Comparison of ENCODE assay signal across 11 mouse cellular contexts in the genomic region with DNA sequence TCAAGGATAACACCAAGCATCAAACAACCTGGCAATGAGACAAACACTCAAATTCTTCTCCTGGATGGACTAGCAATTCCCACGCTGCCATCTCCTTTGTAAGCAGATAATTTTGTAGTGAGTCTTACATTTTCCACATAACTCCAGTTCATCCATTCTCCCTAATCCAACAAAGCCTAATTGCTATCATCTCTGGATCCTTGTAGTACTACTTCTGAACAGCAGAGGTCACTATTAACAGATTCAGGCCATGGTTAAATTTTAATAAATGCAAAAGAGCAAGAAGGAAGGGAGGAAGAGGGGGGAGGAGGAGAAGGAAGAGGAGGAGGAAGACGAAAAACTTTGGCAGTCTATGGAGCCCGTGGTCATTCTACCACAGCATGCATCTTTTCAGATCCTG.
DNase-seq lines count a peak whose midpoint lies in the region; ATAC-seq and TF ChIP-seq lines count a peak whose summit lies in the region.
"Had no signal": no experiment of that assay in that cellular context is flagged by ENCODE, and none has a peak within 500 bp of the region (broad histone marks: within the 10 kb centered on the region; RNA-seq: fewer than 3 reads in every experiment).

No protein-coding gene starts in this region.

- H3K9me3 ChIP-seq in MEL (replicated peaks; ENCODE audit: insufficient read depth, low read length), result no peaks in the 10 kb centered on the region
- H3K9me3 ChIP-seq: embryonic facial prominence, embryonic 13.5 days; liver, embryonic 13.5 days had no signal

- H3K4me3 ChIP-seq in left cerebral cortex, adult 2 months, result no peak overlapping the region
- no peak overlapping the region for H3K4me3 ChIP-seq in MEL (ENCODE audit: control insufficient read depth in 1 of 2, insufficient read depth in 1 of 2, low read depth in 2 of 2, low read length in 2 of 2)
- H3K4me3 ChIP-seq: embryonic facial prominence, embryonic 13.5 days; liver, embryonic 13.5 days had no signal

- ATAC-seq in granulocyte monocyte progenitor cell, adult 5-6 weeks (replicated peaks; ENCODE audit: poor library complexity, severe bottlenecking), result peak; percentile 67; the same call in 1 of the 2 replicates

- H3K27ac ChIP-seq in left cerebral cortex, adult 2 months, result no peak overlapping the region
- no peak overlapping the region for H3K27ac ChIP-seq in MEL (ENCODE audit: control insufficient read depth, low read depth, low read length)
- H3K27ac ChIP-seq: embryonic facial prominence, embryonic 13.5 days; liver, embryonic 13.5 days had no signal

- H3K79me2 ChIP-seq in MEL (ENCODE audit: control insufficient read depth, insufficient read depth, low read length, poor library complexity), result no peaks in the 10 kb centered on the region

- intact Hi-C loops in left cerebral cortex, adult 2 months (cut with DNase I), result loop anchor here (1.0 to 10.0 kb wide), 4 partner anchors 344 to 1011 kb away; no protein-coding TSS in a partner anchor
- intact Hi-C loops in left cerebral cortex, postnatal 36 days (cut with DNase I), result loop anchor here (2.0 to 10.0 kb wide), 2 partner anchors 345 to 707 kb away; no protein-coding TSS in a partner anchor

- no peak overlapping the region for H3K9ac ChIP-seq in MEL (ENCODE audit: control insufficient read depth, low read depth, low read length, poor library complexity, severe bottlenecking)
- H3K9ac ChIP-seq: embryonic facial prominence, embryonic 13.5 days; liver, embryonic 13.5 days had no signal

- TF ChIP-seq EP300 in MEL (IDR thresholded peaks at IDR 0.05; ENCODE audit: low read depth in 1 of 2, low read length in 2 of 2), result no peak

- TF ChIP-seq RAD21 in MEL (IDR thresholded peaks at IDR 0.05; ENCODE audit: low read depth, low read length), result peak; percentile 53

- H3K27me3 ChIP-seq in MEL (ENCODE audit: control insufficient read depth in 1 of 2, insufficient read depth in 2 of 2, low read length in 2 of 2), result no peaks in the 10 kb centered on the region
- H3K27me3 ChIP-seq: embryonic facial prominence, embryonic 13.5 days; liver, embryonic 13.5 days had no signal

- TF ChIP-seq CTCF in left cerebral cortex, adult 2 months (IDR thresholded peaks at IDR 0.05), result peak; percentile 78
- peak in 2 of 3 experiments; percentile 45 to 59; a peak in 4 of 6 replicates for TF ChIP-seq CTCF in MEL (IDR thresholded peaks at IDR 0.05 in 2 of 3, conservative IDR thresholded peaks at IDR 0.05 in 1 of 3; ENCODE audit: control insufficient read depth in 1 of 3, insufficient read depth in 1 of 3, low read depth in 2 of 3, low read length in 3 of 3, poor library complexity in 1 of 3, severe bottlenecking in 1 of 3)

- TF ChIP-seq POLR2A in MEL (IDR thresholded peaks at IDR 0.05; ENCODE audit: control insufficient read depth in 1 of 2, insufficient read depth in 1 of 2, low read depth in 1 of 2, low read length in 2 of 2, poor library complexity in 1 of 2), result no peak

- no peaks in the 10 kb centered on the region for H3K36me3 ChIP-seq in MEL (ENCODE audit: control insufficient read depth in 1 of 2, insufficient read depth in 2 of 2, low read length in 2 of 2)
- H3K36me3 ChIP-seq: embryonic facial prominence, embryonic 13.5 days; liver, embryonic 13.5 days had no signal

- H3K4me1 ChIP-seq in MEL (ENCODE audit: control insufficient read depth in 1 of 2, insufficient read depth in 2 of 2, low read length in 2 of 2), result no peaks in the 10 kb centered on the region
- H3K4me1 ChIP-seq: embryonic facial prominence, embryonic 13.5 days; liver, embryonic 13.5 days had no signal

- peak; percentile 23 for DNase-seq in gastrocnemius, adult 18-20 months (ENCODE audit: low spot score)
- DNase-seq in gastrocnemius, postnatal 25 days, result no peak
- no peak for DNase-seq in left cerebral cortex, adult 2 months (ENCODE audit: extremely low spot score in 1 of 2, low spot score in 2 of 2)
- no peak for DNase-seq in left cerebral cortex, postnatal 36 days (ENCODE audit: low spot score in 2 of 2)
- peak; percentile 29 for DNase-seq in MEL (ENCODE audit: low read depth, low spot score)
- no peak for DNase-seq in right cerebral cortex, postnatal 14 days
- no peak for DNase-seq in right cerebral cortex, postnatal 10 days (ENCODE audit: low spot score in 2 of 2)
- DNase-seq: heart, postnatal 4 days; liver, embryonic 13.5 days had no signal

TF ChIP-seq in MEL, 35 proteins besides CTCF, POLR2A, EP300 and RAD21:
- TF ChIP-seq TAL1 (IDR thresholded peaks at IDR 0.05; ENCODE audit: low read length) (no peak), ZC3H11A (IDR thresholded peaks at IDR 0.05; ENCODE audit: low read depth, low read length) (peak; percentile 40), BHLHE40 (IDR thresholded peaks at IDR 0.05; ENCODE audit: borderline replicate concordance, low read depth, low read length) (no peak), GATA1 (IDR thresholded peaks at IDR 0.05; ENCODE audit: low read depth, low read length) (no peak), MAFK (IDR thresholded peaks at IDR 0.05; ENCODE audit: borderline replicate concordance, low read depth, low read length) (no peak), SMC3 (IDR thresholded peaks at IDR 0.05; ENCODE audit: low read depth, low read length) (peak; percentile 79)

Comparison
In these comparisons a context has a peak if more than half of its experiments do, and no peak if none do; other contexts are left out.
1. DNase-seq: peak in gastrocnemius, adult 18-20 months (single experiment) and MEL (single experiment); none in gastrocnemius, postnatal 25 days (single experiment), left cerebral cortex, adult 2 months (0 of 2), left cerebral cortex, postnatal 36 days (0 of 2), right cerebral cortex, postnatal 14 days (single experiment) and right cerebral cortex, postnatal 10 days (0 of 2).